ENCODE assay signal across 9 mouse cellular contexts in genomic region chr13:99375550-99375949, GRCm38 (mm10). TPM values are rescaled to one million over a fixed set of nuclear protein-coding genes. Genes with fewer than 3 reads are reported as not detected.
DNase-seq lines count a peak whose midpoint lies in the region; ATAC-seq and TF ChIP-seq lines count a peak whose summit lies in the region.
"Had no signal": no experiment of that assay in that cellular context is flagged by ENCODE, and none has a peak within 500 bp of the region (broad histone marks: within the 10 kb centered on the region; RNA-seq: fewer than 3 reads in every experiment).

No protein-coding gene starts in this region.

- no peak overlapping the region for H3K4me3 ChIP-seq in heart, postnatal 0 days (ENCODE audit: low read depth, low read length)
- no peak overlapping the region for H3K4me3 ChIP-seq in lung, embryonic 16.5 days (ENCODE audit: low read length)
- H3K4me3 ChIP-seq: heart, embryonic 13.5 days had no signal

- peak; percentile 90 for TF ChIP-seq CTCF in brain, embryonic 14.5 days (IDR thresholded peaks at IDR 0.05; ENCODE audit: borderline replicate concordance, extremely low read depth, insufficient read depth, insufficient read length)
- peak; percentile 96 for TF ChIP-seq CTCF in heart, postnatal 0 days (IDR thresholded peaks at IDR 0.05; ENCODE audit: low read depth)

- peak; percentile 75 for DNase-seq in ES-CJ7 (ENCODE audit: low read depth, low spot score)
- DNase-seq in brain, embryonic 14.5 days (ENCODE audit: low read depth): peak; percentile 91
- DNase-seq in heart, postnatal 0 days (ENCODE audit: low spot score): peak; percentile 81
- DNase-seq in layer of hippocampus, adult 11-12 months (ENCODE audit: low spot score): peak; percentile 85
- peak; percentile 57 for DNase-seq in ovary, postnatal 10 days (ENCODE audit: low spot score)
- peak; percentile 45 to 59 for DNase-seq in thymus, postnatal 36 days

- WGBS in heart, postnatal 0 days: 19% methylated on average over 6 of the region's 6 CpGs
- 31% methylated on average over 6 of the region's 6 CpGs for WGBS in lung, embryonic 16.5 days

- no peaks in the 10 kb centered on the region for H3K27me3 ChIP-seq in heart, postnatal 0 days (ENCODE audit: control insufficient read depth, insufficient read depth, low read length)
- no peaks in the 10 kb centered on the region for H3K27me3 ChIP-seq in lung, embryonic 16.5 days (ENCODE audit: control insufficient read depth, insufficient read depth, low read depth, low read length)
- H3K27me3 ChIP-seq: heart, embryonic 13.5 days had no signal

- no peak for TF ChIP-seq POLR2A in brain, embryonic 14.5 days (IDR thresholded peaks at IDR 0.05; ENCODE audit: borderline replicate concordance, extremely low read depth, insufficient read depth, insufficient read length, poor library complexity, severe bottlenecking)

- H3K4me2 ChIP-seq in heart, postnatal 0 days (ENCODE audit: low read depth, low read length): no peak overlapping the region
- no peak overlapping the region for H3K4me2 ChIP-seq in lung, embryonic 16.5 days (ENCODE audit: low read depth, low read length)
- H3K4me2 ChIP-seq: heart, embryonic 13.5 days had no signal

- H3K36me3 ChIP-seq in heart, postnatal 0 days (replicated peaks; ENCODE audit: control insufficient read depth, insufficient read depth, low read length): 0 out of 2 replicates have a peak, but pooled peaks cover 6% of the 10 kb centered on the region
- no peaks in the 10 kb centered on the region for H3K36me3 ChIP-seq in lung, embryonic 16.5 days (ENCODE audit: control insufficient read depth, insufficient read depth, low read length)

- TF ChIP-seq EP300 in heart, postnatal 0 days (IDR thresholded peaks at IDR 0.05; ENCODE audit: low read depth): no peak

- no peak overlapping the region for H3K27ac ChIP-seq in heart, postnatal 0 days (ENCODE audit: low read depth)
- H3K27ac ChIP-seq in lung, embryonic 16.5 days (ENCODE audit: low read length): no peak overlapping the region
- H3K27ac ChIP-seq: heart, embryonic 13.5 days had no signal

- H3K9ac ChIP-seq in heart, postnatal 0 days (replicated peaks; ENCODE audit: low read depth, low read length): no peak overlapping the region
- no peak overlapping the region for H3K9ac ChIP-seq in lung, embryonic 16.5 days (ENCODE audit: low read length)
- H3K9ac ChIP-seq: heart, embryonic 13.5 days had no signal

- no peaks in the 10 kb centered on the region for H3K9me3 ChIP-seq in heart, postnatal 0 days (replicated peaks; ENCODE audit: control insufficient read depth, low read length)
- H3K9me3 ChIP-seq in lung, embryonic 16.5 days (ENCODE audit: control insufficient read depth, low read length): no peaks in the 10 kb centered on the region
- H3K9me3 ChIP-seq: heart, embryonic 13.5 days had no signal

- no peaks in the 10 kb centered on the region for H3K4me1 ChIP-seq in heart, postnatal 0 days (ENCODE audit: control insufficient read depth, insufficient read depth)
- H3K4me1 ChIP-seq in lung, embryonic 16.5 days (replicated peaks; ENCODE audit: control insufficient read depth, insufficient read depth, low read length): no peaks in the 10 kb centered on the region

- peak; percentile 72 for ATAC-seq in erythroblast, adult 5-6 weeks (replicated peaks; ENCODE audit: low FRiP score, poor library complexity, severe bottlenecking)
- peak; percentile 70 for ATAC-seq in heart, postnatal 0 days (ENCODE audit: insufficient read depth, low read depth)
- peak; percentile 43; the same call in 1 of the 2 replicates for ATAC-seq in lung, embryonic 16.5 days (ENCODE audit: low read depth)

RNA-seq across cellular contexts. Expression of gene Mrps27, which starts 31.0 kb away (rescaled TPM):
- 25.2 and 28.0 TPM in 2 replicates for polyA plus RNA-seq in brain, embryonic 14.5 days (2012; rRNA removed)
- total RNA-seq in erythroblast, adult 5-6 weeks (2015; ENCODE audit: low replicate concordance): 3.6 TPM in 1 of 2 replicates, not detected in the other
- 1.9 and 3.5 TPM in 2 replicates for total RNA-seq in erythroblast, adult 5-6 weeks (2017; ENCODE audit: low replicate concordance)
- total RNA-seq in heart, postnatal 0 days (2014; rRNA removed; ENCODE audit: low replicate concordance): 54.2 and 55.3 TPM in 2 replicates
- polyA plus RNA-seq in heart, postnatal 0 days (2015; fragmentation: Nextera tagmentation; extraction: Ambion mirVana): 70.8 TPM in 2 replicates
- polyA plus RNA-seq in lung, embryonic 16.5 days (2015; fragmentation: Nextera tagmentation; extraction: Ambion mirVana): 53.8 and 54.6 TPM in 2 replicates

RNA-seq across cellular contexts. Expression of gene Ptcd2, which starts 31.0 kb away (rescaled TPM):
- polyA plus RNA-seq in brain, embryonic 14.5 days (2012; rRNA removed): 26.8 and 28.6 TPM in 2 replicates
- 5.6 and 13.8 TPM in 2 replicates for total RNA-seq in erythroblast, adult 5-6 weeks (2015; ENCODE audit: low replicate concordance)
- total RNA-seq in erythroblast, adult 5-6 weeks (2017; ENCODE audit: low replicate concordance): 5.6 and 10.0 TPM in 2 replicates
- total RNA-seq in heart, postnatal 0 days (2014; rRNA removed; ENCODE audit: low replicate concordance): 51.4 and 69.7 TPM in 2 replicates
- 80.8 and 88.8 TPM in 2 replicates for polyA plus RNA-seq in heart, postnatal 0 days (2015; fragmentation: Nextera tagmentation; extraction: Ambion mirVana)
- polyA plus RNA-seq in lung, embryonic 16.5 days (2015; fragmentation: Nextera tagmentation; extraction: Ambion mirVana): 41.0 and 42.6 TPM in 2 replicates
